Mouse (Mus musculus) erythroblast, adult 5-6 weeks (primary cell): ENCODE results near the gene Rffl. TPM values are rescaled to one million over a fixed set of nuclear protein-coding genes. Genes with fewer than 3 reads are reported as not detected.
A peak's percentile ranks its signal among the peaks of the same experiment; 100 is the strongest.

ENCODE experiments used
- ATAC-seq: replicated peaks from 2 replicates; pipeline ENCODE4 v1.8.0; 2016; ENCODE audit warnings: moderate number of reproducible peaks, mild to moderate bottlenecking, moderate TSS enrichment, inconsistent platforms; ENCODE audit not compliant: poor library complexity, low FRiP score, severe bottlenecking
- total RNA-seq, 2 experiments: library from RNA; stranded (forward) in 1 of 2; stranded (reverse) in 1 of 2; fragments of 150-400 nt in 1 of 2; fragments of 200-764, 138-1000 nt in 1 of 2; gene quantifications; 2 replicates each; pipeline versions ENCODE4 v1.2.3 to v1.2.4; 2015 to 2017; ENCODE audit warnings: low replicate concordance in 2 of 2

Rffl gene
- total RNA-seq, 2 experiments from 2014 or later: 79.9 to 115 TPM

- no peak for ATAC-seq
Observed at GRCm38 (mm10) chr11:82806656-82807055, 64.4 kb downstream of the Rffl start.

- no peak for ATAC-seq
Observed at GRCm38 (mm10) chr11:82783453-82783852, 87.6 kb downstream of the Rffl start.

GRCm38 (mm10) chr11:82782197-82782596 is 88.8 kb downstream of the Rffl start:
- no peak for ATAC-seq

- ATAC-seq: peak; percentile 90
Observed at GRCm38 (mm10) chr11:82780983-82781903, 89.8 kb downstream of the Rffl start, which contains the start of gene Lig3. Lig3 (plus strand) TSS chr11:82781108.

- no peak for ATAC-seq
Observed at GRCm38 (mm10) chr11:82780134-82780533, 90.9 kb downstream of the Rffl start.

GRCm38 (mm10) chr11:82764438-82764924 is 106.5 kb downstream of the Rffl start:
- peak; percentile 68 for ATAC-seq

- ATAC-seq: peak; percentile 99
Observed at GRCm38 (mm10) chr11:82763742-82764437, 107.1 kb downstream of the Rffl start, which contains the start of the genes Cct6b and Zfp830. Cct6b (minus strand) TSS chr11:82764321. Zfp830 (plus strand) TSS chr11:82764345.

GRCm38 (mm10) chr11:82763261-82763660 is 107.7 kb downstream of the Rffl start:
- ATAC-seq: no peak

- no peak for ATAC-seq
Observed at GRCm38 (mm10) chr11:82762286-82762829, 108.7 kb downstream of the Rffl start.

- ATAC-seq: no peak
Observed at GRCm38 (mm10) chr11:82755919-82756318, 115.1 kb downstream of the Rffl start.

Other genes starting within 250 kb of the Rffl start
- gene Cct6b, start 106.9 kb downstream of the Rffl start, total RNA-seq (2015; ENCODE audit: low replicate concordance): not detected in 2 replicates
- not detected in 2 replicates for gene Cct6b, start 106.9 kb downstream of the Rffl start, total RNA-seq (2017; ENCODE audit: low replicate concordance)
- gene Zfp830, start 106.9 kb downstream of the Rffl start, total RNA-seq (2015; ENCODE audit: low replicate concordance): 4.0 and 7.5 TPM in 2 replicates
- gene Zfp830, start 106.9 kb downstream of the Rffl start, total RNA-seq (2017; ENCODE audit: low replicate concordance): 16.6 and 17.6 TPM in 2 replicates
- 5.4 and 11.1 TPM in 2 replicates for gene Lig3, start 90.1 kb downstream of the Rffl start, total RNA-seq (2015; ENCODE audit: low replicate concordance)
- 6.0 and 9.5 TPM in 2 replicates for gene Lig3, start 90.1 kb downstream of the Rffl start, total RNA-seq (2017; ENCODE audit: low replicate concordance)
- 1.5 and 10.0 TPM in 2 replicates for gene Rad51d, start 19.4 kb upstream of the Rffl start, total RNA-seq (2015; ENCODE audit: low replicate concordance)
- gene Rad51d, start 19.4 kb upstream of the Rffl start, total RNA-seq (2017; ENCODE audit: low replicate concordance): 2.5 and 2.6 TPM in 2 replicates
- not detected in 2 replicates for gene Fndc8, start 20.9 kb upstream of the Rffl start, total RNA-seq (2015; ENCODE audit: low replicate concordance)
- not detected in 2 replicates for gene Fndc8, start 20.9 kb upstream of the Rffl start, total RNA-seq (2017; ENCODE audit: low replicate concordance)
- 3.3 and 5.8 TPM in 2 replicates for gene Nle1, start 37.2 kb upstream of the Rffl start, total RNA-seq (2015; ENCODE audit: low replicate concordance)
- gene Nle1, start 37.2 kb upstream of the Rffl start, total RNA-seq (2017; ENCODE audit: low replicate concordance): 1.5 and 6.5 TPM in 2 replicates
- not detected in 2 replicates for gene Unc45b, start 39.3 kb upstream of the Rffl start, total RNA-seq (2015; ENCODE audit: low replicate concordance)
- gene Unc45b, start 39.3 kb upstream of the Rffl start, total RNA-seq (2017; ENCODE audit: low replicate concordance): not detected in 2 replicates
- 6.9 TPM in 2 replicates for gene Slfn5, start 80.1 kb upstream of the Rffl start, total RNA-seq (2015; ENCODE audit: low replicate concordance)
- gene Slfn5, start 80.1 kb upstream of the Rffl start, total RNA-seq (2017; ENCODE audit: low replicate concordance): 10.6 and 11.0 TPM in 2 replicates
- 4.0 and 7.1 TPM in 2 replicates for gene Slfn9, start 120.6 kb upstream of the Rffl start, total RNA-seq (2015; ENCODE audit: low replicate concordance)
- 3.5 and 4.5 TPM in 2 replicates for gene Slfn9, start 120.6 kb upstream of the Rffl start, total RNA-seq (2017; ENCODE audit: low replicate concordance)
- gene Slfn8, start 149.6 kb upstream of the Rffl start, total RNA-seq (2015; ENCODE audit: low replicate concordance): 3.7 and 9.0 TPM in 2 replicates
- 2.7 and 5.4 TPM in 2 replicates for gene Slfn8, start 149.6 kb upstream of the Rffl start, total RNA-seq (2017; ENCODE audit: low replicate concordance)
- 36.9 and 58.1 TPM in 2 replicates for gene Slfn2, start 193.9 kb upstream of the Rffl start, total RNA-seq (2015; ENCODE audit: low replicate concordance)
- 71.9 and 73.6 TPM in 2 replicates for gene Slfn2, start 193.9 kb upstream of the Rffl start, total RNA-seq (2017; ENCODE audit: low replicate concordance)
- 16.5 and 18.6 TPM in 2 replicates for gene Slfn1, start 245.6 kb upstream of the Rffl start, total RNA-seq (2015; ENCODE audit: low replicate concordance)
- gene Slfn1, start 245.6 kb upstream of the Rffl start, total RNA-seq (2017; ENCODE audit: low replicate concordance): 23.3 and 26.2 TPM in 2 replicates